Mouse (Mus musculus) urinary bladder, postnatal 25 days (tissue): ENCODE data around the gene 1700037H04Rik.

Experiments used
- DNase-seq: peaks from one replicate; pipeline ENCODE4 v3.0.0; 2022; ENCODE audit warnings: low spot score

Gene 1700037H04Rik

DNA sequence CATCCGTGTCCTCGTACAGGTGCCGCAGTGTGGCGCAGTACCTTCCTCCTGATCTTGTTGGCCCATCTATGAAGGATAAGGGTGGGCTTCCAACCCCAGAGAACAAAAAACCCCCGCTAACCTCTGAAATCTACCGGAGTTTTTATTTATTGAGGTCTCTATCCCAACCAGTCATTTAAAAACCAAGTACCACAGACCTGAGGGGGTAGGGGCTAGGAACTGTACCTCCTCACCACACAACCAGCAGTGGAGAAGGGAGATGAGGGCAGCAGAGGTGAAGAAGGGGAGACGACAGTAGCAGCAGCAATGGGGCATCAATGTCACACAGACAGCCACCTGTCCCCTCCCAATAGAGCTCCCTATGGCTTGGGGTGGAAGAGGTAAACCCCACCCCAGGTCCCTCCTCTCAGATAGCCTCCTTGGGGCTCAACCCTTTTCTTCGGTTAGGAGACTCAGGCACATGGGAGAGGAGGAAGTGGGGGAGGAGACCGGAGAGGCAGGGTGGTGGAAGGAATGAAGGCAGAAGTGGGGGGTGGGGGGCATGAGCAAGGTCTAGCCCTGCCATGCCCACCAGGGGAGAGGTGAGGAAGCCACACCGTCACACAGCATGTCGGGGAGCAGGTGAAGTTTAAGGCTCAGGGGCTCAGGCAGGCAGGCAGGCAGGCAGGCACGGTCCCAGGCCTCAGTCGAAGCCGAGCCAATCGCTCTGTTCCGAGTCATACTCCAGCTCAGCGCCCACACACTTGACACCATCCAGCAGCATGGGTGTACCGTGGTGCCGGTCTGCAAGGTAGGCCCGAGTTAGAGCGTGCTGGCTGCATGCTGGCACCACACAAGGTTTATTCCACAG is 13.5 kb downstream of the 1700037H04Rik start:
- no peak for DNase-seq

DNA sequence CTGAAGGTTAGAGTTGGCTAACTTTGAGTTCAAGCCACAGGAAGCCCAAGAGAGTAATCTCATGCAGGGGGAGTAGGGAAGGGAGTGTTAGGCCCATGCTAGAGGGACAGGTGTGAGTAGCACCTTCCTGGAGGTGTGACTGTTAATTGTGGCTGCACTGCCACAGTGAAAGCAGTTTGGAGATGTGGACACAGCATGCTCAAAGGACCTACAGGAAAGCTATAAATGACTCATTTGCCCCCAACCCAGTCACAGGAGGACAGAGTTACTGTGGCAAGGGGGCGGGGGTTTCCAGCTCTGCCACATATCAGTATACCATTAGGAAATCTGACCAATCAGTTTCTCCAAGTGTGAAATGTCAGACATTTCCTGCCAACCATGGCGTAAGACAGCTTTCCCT is 14.3 kb downstream of the 1700037H04Rik start:
- DNase-seq = no peak

DNA sequence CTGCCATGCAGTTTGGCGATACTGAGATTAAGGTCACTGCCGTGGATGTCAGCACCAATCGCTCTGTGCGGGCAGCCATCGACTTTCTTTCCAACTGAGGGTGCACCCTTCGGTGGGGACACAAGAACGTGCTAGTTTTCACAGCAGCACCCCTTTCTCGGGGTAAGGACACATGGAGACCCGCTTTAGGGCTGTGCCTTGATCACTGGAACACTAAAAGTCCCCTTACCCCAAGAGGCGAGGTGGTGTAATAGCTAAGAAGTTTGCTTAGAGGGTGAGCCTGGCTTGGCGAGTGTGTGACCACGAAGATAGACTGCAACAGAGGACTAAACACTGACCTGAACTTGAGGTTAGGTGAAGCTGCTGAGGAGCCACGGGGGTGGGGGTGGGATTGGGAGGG is 14.8 kb downstream of the 1700037H04Rik start:
- DNase-seq = no peak

DNA sequence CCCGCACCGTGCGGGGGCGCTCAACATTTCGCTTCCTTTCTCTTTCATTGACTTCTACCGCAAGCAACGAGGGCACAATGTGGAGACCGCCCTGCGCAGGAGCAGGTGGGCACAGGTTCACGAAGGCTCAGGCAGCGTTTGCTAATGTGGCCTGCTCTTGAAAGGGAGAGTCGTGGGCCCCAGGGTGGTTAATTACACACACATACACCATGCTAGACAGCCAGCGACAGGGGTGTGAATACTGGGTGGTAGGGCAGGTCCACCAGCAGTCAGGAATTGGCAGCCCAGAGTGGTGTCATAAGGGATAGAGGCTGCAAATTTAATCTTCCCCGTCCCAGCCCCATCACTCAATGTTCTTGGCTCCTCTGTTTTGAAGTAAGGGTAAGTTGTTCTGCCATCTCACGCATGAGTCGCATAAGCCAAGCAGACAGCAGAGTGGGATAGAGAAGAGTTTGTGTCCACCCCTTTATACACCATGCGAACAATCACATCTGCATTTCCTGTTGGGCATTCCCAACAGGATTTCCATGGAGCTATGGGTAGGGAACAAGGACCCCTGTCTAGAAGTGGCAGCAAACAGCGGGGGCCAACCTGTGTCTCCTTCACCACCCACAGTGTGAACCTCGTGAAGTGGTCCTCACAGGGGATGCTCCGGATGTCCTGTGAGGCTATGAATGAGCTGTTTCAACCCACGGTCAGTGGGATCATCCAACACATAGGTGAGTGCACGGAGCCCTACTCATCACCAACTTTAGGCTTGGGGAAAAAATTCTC is 16.7 kb downstream of the 1700037H04Rik start:
- DNase-seq = no peak

DNA sequence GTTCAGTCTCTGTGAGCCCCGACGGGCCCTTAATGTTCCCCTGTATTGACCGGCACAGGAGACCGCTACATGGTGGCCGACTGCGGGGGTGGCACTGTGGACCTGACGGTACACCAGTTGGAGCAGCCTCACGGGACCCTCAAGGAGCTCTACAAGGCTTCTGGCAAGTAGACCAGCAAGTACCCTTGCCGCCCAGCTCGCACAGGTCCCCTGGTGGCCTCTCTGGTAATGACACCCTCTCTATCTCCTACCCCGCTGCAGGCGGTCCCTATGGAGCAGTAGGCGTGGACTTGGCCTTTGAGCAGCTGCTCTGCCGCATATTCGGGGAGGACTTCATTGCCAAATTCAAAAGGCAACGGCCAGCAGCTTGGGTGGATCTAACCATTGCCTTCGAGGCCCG is 17.3 kb downstream of the 1700037H04Rik start:
- peak; percentile 68 for DNase-seq

DNA sequence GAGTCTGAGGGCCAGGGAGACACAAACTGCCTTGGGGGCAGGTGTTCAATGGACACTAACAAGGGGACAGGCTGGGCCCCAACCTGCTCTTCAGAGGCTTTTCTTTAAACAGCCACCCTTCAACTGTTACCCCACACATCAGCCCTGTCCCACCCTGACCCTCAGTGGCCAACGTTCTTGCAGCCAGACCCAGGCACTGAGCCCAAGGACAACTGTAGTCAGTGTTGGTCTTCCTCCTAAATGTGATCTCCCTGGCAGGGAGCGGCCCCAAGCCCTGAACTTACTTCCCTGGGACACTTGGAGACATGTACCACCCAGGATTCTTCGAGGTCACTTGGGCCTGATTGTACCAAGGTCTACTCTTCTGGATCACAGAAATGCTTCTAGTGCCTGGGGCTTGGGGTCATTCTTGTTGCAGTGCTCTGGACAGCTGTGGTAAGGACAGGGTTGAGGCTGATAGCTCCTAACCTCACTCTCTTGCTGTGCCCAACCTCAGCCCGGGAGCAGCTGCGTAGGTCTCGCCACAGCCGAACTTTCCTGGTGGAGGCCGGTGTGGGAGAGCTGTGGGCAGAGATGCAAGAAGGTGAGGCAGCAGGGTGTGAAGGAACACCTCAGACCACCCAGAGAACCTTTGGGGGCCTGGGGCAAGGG is 18.4 kb downstream of the 1700037H04Rik start:
- no peak for DNase-seq

DNA sequence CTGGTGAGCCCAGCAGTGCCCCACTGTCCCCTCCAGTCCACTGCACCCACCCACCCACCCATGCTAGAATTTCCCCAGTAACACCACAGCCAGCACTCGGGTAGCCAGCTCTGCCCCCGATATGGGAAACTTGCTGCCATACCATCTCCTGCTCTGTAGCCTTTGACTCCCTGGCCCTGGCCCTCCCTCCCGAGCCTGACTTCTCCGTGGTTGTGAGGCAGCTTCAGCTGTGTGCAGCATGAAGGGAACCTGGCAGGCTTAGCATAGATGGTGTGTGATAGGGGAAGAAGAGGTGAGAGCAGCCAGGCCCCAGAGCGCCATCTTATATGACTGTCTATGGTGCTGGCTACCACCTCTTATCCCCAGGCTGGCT is 19.4 kb downstream of the 1700037H04Rik start:
- DNase-seq = no peak

DNA sequence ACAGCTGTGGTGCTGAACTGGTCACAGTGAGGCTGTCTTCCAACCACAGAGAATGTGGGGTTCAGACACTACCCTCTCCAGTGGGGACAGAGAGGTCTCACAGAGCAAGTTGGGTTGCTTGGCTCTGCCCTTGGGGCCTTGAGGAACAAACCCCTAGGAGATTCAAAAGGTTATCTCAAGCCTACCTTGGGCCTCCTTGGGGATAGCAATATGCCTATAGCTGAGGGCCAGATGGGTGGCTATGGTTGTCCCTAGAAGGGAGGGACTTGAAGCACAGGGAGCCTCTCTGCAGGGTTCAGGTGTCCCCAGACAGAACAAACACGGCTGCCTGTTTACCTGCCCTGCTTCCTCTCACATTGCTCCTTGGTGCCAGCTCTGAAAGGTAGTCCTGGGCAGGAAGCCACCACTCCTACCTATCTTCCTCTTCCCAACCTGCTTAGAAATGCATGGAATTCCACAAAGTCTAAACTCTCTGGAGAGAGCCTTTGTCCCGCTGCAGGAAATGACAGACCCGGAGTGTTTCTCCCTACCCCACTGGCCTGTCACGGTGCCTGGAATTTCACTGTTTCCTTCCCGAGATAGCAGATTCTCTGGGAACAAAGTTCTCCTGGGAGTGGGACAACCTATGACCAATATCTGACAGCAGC is 19.9 kb downstream of the 1700037H04Rik start:
- DNase-seq = no peak

DNA sequence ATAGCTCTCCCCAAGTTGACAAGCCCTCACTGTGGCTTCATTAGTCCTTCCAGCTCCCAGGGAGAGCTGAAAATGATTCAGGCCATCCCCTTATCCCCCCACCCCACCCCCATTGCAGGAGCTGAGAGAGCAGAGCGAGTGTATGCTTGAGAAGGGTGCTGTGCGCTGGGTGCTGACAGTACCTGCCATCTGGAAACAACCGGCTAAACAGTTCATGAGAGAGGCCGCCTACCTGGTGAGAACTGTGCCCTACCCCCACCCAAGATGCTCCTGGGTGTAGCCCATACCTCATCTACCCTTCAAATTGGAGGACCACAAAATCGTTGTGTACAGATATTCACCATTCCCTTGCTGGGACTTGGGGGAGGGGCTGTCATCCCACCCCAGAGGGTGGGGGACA is 20.6 kb downstream of the 1700037H04Rik start:
- DNase-seq = no peak

DNA sequence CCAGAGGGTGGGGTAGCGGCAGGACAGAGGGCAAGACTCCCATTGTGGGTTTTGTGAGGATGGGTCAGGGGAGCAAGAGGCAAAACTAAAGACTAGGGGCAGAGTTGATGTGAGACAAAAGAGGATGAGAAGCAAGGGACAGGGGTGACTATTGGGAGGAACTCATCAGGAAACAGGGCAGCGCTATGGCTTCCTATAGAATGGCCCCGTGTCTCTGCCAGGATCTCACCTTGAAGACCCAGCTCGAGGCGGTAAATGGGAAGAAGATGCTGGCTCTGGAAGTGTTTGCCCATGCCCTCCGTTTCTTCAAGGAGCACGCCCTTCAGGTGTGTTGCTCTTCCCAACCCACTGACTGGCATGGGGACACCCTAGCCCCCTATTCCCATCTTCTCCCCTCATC is 21.1 kb downstream of the 1700037H04Rik start:
- DNase-seq = no peak

DNA sequence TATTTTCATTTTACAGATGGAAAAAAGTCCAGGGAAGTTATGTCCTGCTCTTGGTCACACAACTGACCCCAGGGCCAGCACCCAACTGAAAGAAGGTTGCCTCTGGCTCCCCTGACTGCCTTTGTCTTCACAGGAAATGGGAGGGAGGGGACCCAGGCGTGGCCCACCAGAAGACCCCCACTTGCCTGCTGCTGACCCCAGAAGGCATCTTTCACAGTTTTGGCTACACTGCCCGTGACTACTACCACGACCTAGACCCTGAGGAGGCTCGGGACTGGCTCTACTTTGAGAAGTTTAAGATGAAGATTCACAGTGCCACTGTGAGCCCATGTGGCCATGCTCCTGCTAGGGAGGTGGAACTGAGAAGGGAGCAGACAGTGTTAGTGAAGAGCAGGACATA is 21.6 kb downstream of the 1700037H04Rik start:
- DNase-seq = no peak

DNA sequence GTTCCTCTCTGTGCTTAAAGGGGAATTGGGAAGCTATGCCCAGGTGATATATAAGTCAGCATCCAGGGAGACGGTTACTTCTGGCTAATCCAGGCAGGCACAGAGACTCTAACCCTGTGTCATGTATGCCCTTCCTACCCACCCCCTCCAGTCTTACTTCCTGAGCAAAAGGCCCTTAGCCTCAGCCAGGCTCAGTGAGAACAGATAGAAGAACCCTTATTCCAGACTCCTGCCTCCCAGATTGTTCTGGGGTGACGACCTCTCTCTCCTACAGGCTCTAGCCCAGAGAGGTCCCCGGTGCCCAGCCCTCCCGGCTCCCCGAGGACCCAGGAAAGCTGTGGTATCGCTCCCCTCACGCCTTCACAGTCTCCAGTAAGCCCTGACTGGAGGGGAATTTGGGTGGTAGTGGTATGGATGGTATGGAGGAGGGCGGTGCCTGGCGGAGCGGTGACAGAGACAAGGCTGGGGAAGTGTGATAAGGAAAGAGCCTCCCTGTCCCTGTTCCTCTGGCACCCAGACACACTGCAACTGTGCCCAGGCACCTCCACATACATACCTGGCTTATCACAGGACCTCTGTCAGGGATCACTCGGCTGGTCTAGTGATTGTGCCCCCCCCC is 24.3 kb downstream of the 1700037H04Rik start:
- DNase-seq = peak; percentile 1

DNA sequence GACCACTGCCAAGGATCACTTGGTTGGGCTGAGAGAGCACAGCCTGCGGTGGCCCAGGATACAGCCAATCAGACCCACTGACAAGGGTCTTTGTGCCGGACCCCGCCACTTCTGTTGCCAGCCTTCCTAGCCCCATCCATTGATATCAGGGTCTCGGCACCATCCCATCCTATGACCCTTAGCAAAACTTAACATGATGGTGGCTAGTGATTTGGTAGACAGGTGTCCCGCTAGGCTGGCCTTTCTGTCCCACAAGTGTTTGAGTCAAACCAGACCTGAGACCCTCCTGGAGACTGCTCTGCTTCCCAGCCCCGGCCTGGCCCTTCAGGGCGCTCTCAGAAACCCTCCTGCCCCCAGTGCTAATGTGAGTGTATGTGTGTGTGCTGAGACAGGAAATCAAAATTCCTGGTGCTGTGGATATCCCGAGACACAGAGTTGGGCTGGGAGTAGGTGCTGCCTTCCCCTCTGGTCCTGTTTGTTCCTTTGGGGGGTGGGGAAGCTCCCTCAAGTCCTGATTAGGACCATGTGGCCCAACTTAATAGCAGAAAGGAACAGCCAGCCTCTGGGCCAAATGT is 25.0 kb downstream of the 1700037H04Rik start:
- DNase-seq = no peak

DNA sequence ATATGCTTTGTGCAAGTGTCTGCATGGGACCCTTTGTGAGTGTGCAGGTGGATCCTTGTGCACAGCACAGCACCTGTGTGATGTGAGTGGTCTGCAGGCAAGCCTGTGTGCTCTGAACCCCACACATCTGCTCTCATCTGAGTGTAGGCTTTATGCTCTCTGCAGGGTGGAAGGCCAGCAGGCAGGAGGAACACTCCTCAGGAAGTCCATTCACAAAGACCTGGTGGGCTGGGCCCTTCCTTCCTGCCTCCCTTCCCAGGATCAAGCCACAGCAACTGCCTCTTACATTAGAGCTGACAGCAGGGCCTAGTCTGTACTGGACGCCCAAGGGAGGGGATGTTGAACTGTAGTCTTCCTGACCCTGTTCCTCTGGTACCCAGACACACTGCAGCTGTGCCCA is 25.5 kb downstream of the 1700037H04Rik start:
- DNase-seq = peak; percentile 2

DNA sequence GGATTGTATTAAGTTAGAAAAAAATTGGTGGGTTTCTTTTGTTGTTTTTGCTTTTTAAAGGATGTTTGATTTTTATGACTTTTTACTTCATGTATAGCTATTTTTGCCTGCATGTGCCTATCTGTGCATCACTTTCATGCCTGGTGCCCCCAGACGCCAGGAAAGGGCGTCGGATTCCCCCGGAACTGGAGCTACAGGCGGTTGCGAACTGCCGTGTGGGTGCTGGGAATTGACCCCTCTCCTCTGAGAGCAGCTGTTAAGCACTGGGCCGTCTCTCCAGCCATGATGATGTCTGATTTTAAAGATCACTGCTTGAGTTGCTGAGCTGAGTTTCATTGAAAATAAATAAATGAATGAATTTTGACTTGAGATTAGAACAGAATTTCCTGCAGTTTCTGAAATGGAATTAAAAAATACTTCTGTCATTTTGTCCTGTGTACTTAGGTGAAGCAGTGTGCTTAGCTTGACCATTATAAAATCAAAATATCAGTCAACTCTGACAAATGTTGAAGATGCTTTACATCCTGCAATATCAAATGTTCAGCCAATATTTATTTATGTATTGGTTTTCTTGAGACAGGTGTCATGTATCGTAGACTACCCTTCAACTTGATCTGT is 26.8 kb downstream of the 1700037H04Rik start, which contains the start of gene Gm11037:
TSS of gene Gm11037 (plus strand) at position 568 of the 618 bp plus-strand sequence.
- DNase-seq = peak; percentile 1

DNA sequence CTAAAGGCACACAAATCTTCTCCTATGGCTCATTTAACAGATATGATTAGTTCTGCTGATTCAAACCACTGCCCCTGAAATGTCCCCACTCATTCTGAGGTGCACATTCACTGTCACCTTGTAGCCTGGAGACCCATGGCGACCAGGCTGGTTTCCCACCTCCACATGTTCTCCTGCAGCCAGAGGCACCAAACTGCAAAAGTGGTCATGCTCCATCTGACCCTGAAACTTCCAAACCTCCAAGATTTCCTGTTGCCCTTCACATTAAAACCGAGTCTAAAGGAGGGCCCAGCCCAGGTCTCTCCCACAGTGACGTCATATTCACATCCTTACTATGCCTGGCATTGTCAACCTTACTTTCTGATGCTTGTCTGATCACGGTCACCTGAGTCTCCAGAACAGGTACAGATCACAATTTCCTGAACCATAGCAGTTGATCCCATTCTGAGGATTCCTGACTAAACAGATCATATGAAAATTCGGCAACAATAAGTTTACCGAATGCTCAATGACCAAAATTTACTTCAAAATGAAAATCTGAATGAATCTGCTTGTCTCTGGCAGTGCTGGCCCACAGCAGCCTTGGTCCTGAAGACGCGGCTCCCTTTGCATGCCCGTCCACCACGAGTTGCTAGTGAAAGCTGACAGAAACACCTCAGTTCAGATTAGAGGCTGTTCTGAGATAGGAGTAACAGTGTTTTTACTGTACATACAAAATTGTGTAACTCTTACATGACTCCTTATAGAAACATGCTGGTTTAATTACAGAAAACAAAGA is 27.6 kb downstream of the 1700037H04Rik start:
- peak; percentile 2 for DNase-seq

DNA sequence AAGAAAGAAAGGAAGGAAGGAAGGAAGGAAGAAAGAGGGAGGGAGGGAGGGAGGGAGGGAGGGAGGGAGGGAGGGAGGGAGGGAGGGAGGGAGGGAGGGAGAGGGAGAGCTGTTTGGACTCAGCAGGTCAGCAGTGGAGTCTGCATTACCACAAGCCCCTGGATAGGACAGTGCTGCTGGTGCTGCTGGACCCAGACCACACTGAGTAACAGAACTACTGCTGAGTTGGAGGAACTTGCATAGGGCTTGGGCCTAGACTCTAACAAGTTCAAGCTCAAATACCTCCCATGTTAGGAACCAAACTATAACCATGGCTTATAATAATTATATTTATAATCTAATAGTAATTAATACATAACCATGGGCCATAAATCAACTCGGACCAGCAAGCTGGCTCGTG is 29.0 kb downstream of the 1700037H04Rik start:
- peak; percentile 1 for DNase-seq

DNA sequence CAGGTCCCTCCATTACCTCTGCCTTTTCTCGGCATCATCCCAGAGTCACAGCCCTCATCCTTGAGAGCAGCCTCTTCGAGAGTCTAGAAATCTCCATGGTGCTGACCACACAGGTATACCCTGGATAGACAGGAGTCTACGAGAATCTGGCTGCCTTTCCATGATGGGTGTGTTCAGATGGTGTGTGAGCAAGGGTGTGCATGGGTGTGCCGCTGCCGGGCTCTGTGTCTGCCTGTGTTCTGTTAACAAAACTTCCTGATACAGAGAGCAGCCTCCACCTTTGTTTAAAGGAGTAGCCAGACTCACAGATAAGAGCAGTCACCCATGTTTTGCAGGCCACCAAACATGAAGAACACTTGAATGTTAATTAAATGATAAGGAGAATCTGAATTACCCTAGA is 30.0 kb downstream of the 1700037H04Rik start:
- DNase-seq = peak; percentile 2

DNA sequence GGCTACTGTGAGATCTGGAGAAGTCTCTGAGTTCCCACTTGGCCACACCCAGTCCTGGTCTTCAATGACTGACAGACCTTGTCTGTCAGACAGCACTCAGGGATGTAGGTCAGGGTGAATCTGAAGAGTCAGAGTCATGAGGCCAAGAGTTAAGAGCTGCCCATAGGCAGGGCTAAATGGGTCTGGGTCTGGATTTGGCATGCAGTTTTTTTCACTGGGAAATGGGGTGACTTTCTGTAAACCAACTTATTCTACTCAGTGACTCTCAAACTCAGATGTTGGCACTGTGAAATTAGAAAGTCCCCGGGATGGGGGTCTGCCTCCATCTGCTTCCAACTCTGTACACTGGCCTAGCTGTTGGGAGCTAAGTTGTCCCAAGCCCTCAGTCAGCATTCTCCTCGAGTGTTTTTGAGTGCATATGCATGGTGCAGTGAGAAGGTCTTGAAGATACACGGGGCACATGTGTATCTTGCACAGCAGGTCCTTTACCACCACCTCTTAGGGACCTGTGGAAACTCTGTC is 31.2 kb downstream of the 1700037H04Rik start:
- DNase-seq = peak; percentile 1

DNA sequence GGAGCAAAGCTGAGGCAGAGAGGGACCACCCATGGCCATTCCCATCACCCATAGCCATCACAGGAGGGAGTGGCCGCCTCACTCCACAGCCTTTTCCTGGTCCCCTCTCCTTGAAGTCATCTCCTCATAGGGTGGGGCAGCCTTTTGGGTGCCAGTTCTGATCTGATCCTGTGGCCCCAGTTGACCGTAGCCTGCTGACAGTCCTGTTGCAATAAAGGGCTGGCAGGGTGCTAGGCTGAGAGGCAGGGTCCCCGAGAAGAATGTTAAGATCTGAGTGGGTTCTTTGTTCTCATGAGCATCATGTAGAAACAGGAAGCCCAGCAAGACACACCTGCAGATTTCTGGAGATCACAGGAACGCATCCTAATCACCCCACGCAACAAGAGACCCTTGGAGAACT is 31.7 kb downstream of the 1700037H04Rik start:
- DNase-seq = peak; percentile 3
